Mouse (Mus musculus) liver, embryonic 12.5 days (tissue): ENCODE data around the gene Fbxo46. TPM values are rescaled to one million over a fixed set of nuclear protein-coding genes. Genes with fewer than 3 reads are reported as not detected.
A peak's percentile ranks its signal among the peaks of the same experiment; 100 is the strongest.
"Not testable (repeated sequence)": the region's sequence is repeated elsewhere in the genome, so short reads cannot be mapped to it uniquely, and the experiment has no call there.

Source experiments
- ATAC-seq: fragments of 200-750 bp; cut with Nextera tagmentation; 2 replicates; pipeline ENCODE4 v1.8.0; 2017; ENCODE audit warnings: moderate number of reproducible peaks, mild to moderate bottlenecking, moderate library complexity
- H3K27ac ChIP-seq: fragments of 300-500 bp; sonication (generic); 2 replicates; pipeline ENCODE4 v1.5.1; 2016; ENCODE audit warnings: mild to moderate bottlenecking
- H3K27me3 ChIP-seq: fragments of 300-500 bp; sonication (generic); replicated peaks from 2 replicates; pipeline ENCODE4 v1.6.1; 2016; ENCODE audit warnings: mild to moderate bottlenecking, moderate library complexity
- H3K36me3 ChIP-seq: fragments of 300-500 bp; sonication (generic); 2 replicates; pipeline ENCODE4 v1.6.1; 2016; ENCODE audit warnings: mild to moderate bottlenecking, moderate library complexity
- H3K4me1 ChIP-seq: fragments of 300-500 bp; sonication (generic); 2 replicates; pipeline ENCODE4 v1.6.1; 2016
- H3K4me2 ChIP-seq: fragments of 300-500 bp; sonication (generic); 2 replicates; pipeline ENCODE4 v1.6.1; 2016; ENCODE audit warnings: mild to moderate bottlenecking, moderate library complexity
- H3K4me3 ChIP-seq: fragments of 300-500 bp; sonication (generic); 2 replicates; pipeline ENCODE4 v1.5.1; 2016; ENCODE audit warnings: mild to moderate bottlenecking, moderate library complexity
- H3K9ac ChIP-seq: fragments of 300-500 bp; sonication (generic); 2 replicates; pipeline ENCODE4 v1.6.1; 2016; ENCODE audit warnings: mild to moderate bottlenecking, moderate library complexity
- H3K9me3 ChIP-seq: fragments of 300-500 bp; sonication (generic); replicated peaks from 2 replicates; pipeline ENCODE4 v1.6.1; 2016; ENCODE audit warnings: mild to moderate bottlenecking, moderate library complexity
- WGBS: fragments of 180-500 bp; shearing (Covaris S2); methylation state at CpG from one replicate; pipeline ENCODE4 v1.1.7; 2016; ENCODE audit not compliant: insufficient replicate concordance; 5-methylcytosine and 5-hydroxymethylcytosine counted together
- polyA plus RNA-seq: library from polyadenylated mRNA; unstranded; fragments of >200 nt; fragmentation: Nextera tagmentation; extraction: Ambion mirVana; gene quantifications from 2 replicates; pipeline ENCODE4 v1.2.1, GENCODE M21; 2016

Gene Fbxo46
- polyA plus RNA-seq, 1 experiment from 2014 or later = 10.1 TPM

- Histone ChIP-seq H3K9ac (no peak overlapping the region), H3K4me1 (peaks cover 29% of the 10 kb centered on the region), H3K36me3 (peaks cover 14% of the 10 kb centered on the region), H3K27ac (no peak overlapping the region), H3K4me3 (no peak overlapping the region), H3K9me3 (no peaks in the 10 kb centered on the region), H3K27me3 (peaks cover 12% of the 10 kb centered on the region; the same call in 1 of the 2 replicates), H3K4me2 (no peak overlapping the region)
- 71% methylated on average over 10 of the region's 10 CpGs for WGBS
- no peak for ATAC-seq
Observed at GRCm38 (mm10) chr7:19146793-19147192, 27.1 kb downstream of the Fbxo46 start.

- peak overlapping the region; percentile 74; the same call in 1 of the 2 replicates for H3K9ac ChIP-seq
- peaks cover 22% of the 10 kb centered on the region for H3K36me3 ChIP-seq
- no peak for ATAC-seq
- 0 out of 2 replicates have a peak overlapping the region, but pooled peaks have one; percentile 77 for H3K4me3 ChIP-seq
- 37% methylated on average over 6 of the region's 6 CpGs for WGBS
- peaks cover 29% of the 10 kb centered on the region for H3K4me1 ChIP-seq
- H3K27me3 ChIP-seq = peaks cover 12% of the 10 kb centered on the region; the same call in 1 of the 2 replicates
- no peak overlapping the region for H3K27ac ChIP-seq
- H3K9me3 ChIP-seq = no peaks in the 10 kb centered on the region
- H3K4me2 ChIP-seq = peak overlapping the region; percentile 91
Observed at GRCm38 (mm10) chr7:19147497-19148045, 27.9 kb downstream of the Fbxo46 start.

- Histone ChIP-seq H3K9ac (peak overlapping the region; percentile 74), H3K9me3 (no peaks in the 10 kb centered on the region), H3K4me3 (peak overlapping the region; percentile 77), H3K27ac (peak overlapping the region; percentile 84), H3K4me1 (peaks cover 29% of the 10 kb centered on the region), H3K4me2 (peak overlapping the region; percentile 91), H3K36me3 (peaks cover 29% of the 10 kb centered on the region), H3K27me3 (peaks cover 12% of the 10 kb centered on the region; the same call in 1 of the 2 replicates)
- no peak for ATAC-seq
- WGBS = 11% methylated on average over 20 of the region's 20 CpGs
Observed at GRCm38 (mm10) chr7:19148180-19148874, 28.7 kb downstream of the Fbxo46 start.

- peaks cover 36% of the 10 kb centered on the region for H3K36me3 ChIP-seq
- H3K27me3 ChIP-seq = peaks cover 12% of the 10 kb centered on the region; the same call in 1 of the 2 replicates
- H3K4me2 ChIP-seq = peak within 1 kb of the TSS; percentile 91
- ATAC-seq = peak; percentile 96
- WGBS = under 1% methylated on average over 43 of the region's 43 CpGs
- peak within 1 kb of the TSS; percentile 81 for H3K9ac ChIP-seq
- H3K9me3 ChIP-seq = no peaks in the 10 kb centered on the region
- peak within 1 kb of the TSS; percentile 77 for H3K4me3 ChIP-seq
- H3K4me1 ChIP-seq = peaks cover 29% of the 10 kb centered on the region
- peak within 1 kb of the TSS; percentile 84 for H3K27ac ChIP-seq
Observed at GRCm38 (mm10) chr7:19148875-19149541, 29.3 kb downstream of the Fbxo46 start, which contains the start of gene Qpctl. TSS of gene Qpctl (minus strand) at chr7:19149291.

- whole genome bisulfite sequencing = under 1% methylated on average over 24 of the region's 24 CpGs
- ATAC-seq = peak; percentile 85
- peaks cover 12% of the 10 kb centered on the region; the same call in 1 of the 2 replicates for H3K27me3 ChIP-seq
- peak within 1 kb of the TSS; percentile 91 for H3K4me2 ChIP-seq
- peak within 1 kb of the TSS; percentile 81 for H3K9ac ChIP-seq
- no peaks in the 10 kb centered on the region for H3K9me3 ChIP-seq
- peak within 1 kb of the TSS; percentile 77 for H3K4me3 ChIP-seq
- H3K36me3 ChIP-seq = peaks cover 42% of the 10 kb centered on the region
- H3K4me1 ChIP-seq = peaks cover 29% of the 10 kb centered on the region
- peak within 1 kb of the TSS; percentile 84 for H3K27ac ChIP-seq
Observed at GRCm38 (mm10) chr7:19149626-19150025, 30.0 kb downstream of the Fbxo46 start, which contains the start of gene Snrpd2. TSS of gene Snrpd2 (plus strand) at chr7:19149722.

- H3K4me3 ChIP-seq = peak overlapping the region; percentile 77
Observed at GRCm38 (mm10) chr7:19151121-19151520, 31.5 kb downstream of the Fbxo46 start.

GRCm38 (mm10) chr7:19154796-19155195 is 35.1 kb downstream of the Fbxo46 start:
- Histone ChIP-seq H3K4me3 (no peak overlapping the region), H3K27ac (no peak overlapping the region), H3K9me3 (no peaks in the 10 kb centered on the region), H3K9ac (no peak overlapping the region), H3K4me2 (no peak overlapping the region), H3K36me3 (peaks cover 47% of the 10 kb centered on the region), H3K27me3 (peaks cover 14% of the 10 kb centered on the region), H3K4me1 (peaks cover 23% of the 10 kb centered on the region)
- ATAC-seq = no peak
- WGBS = 85% methylated on average over 8 of the region's 8 CpGs

More at GRCm38 (mm10) chr7:19151121-19151520, 31.5 kb downstream of the Fbxo46 start:
- Histone ChIP-seq H3K4me2 (peak overlapping the region; percentile 91), H3K36me3 (peaks cover 51% of the 10 kb centered on the region), H3K27me3 (peaks cover 12% of the 10 kb centered on the region; the same call in 1 of the 2 replicates), H3K4me1 (peaks cover 29% of the 10 kb centered on the region), H3K9ac (peak overlapping the region; percentile 81; the same call in 1 of the 2 replicates)
- H3K9me3 ChIP-seq, H3K27ac ChIP-seq, ATAC-seq: not testable (repeated sequence)
- 85% methylated on average over 10 of the region's 10 CpGs for WGBS

- no peak for ATAC-seq
- WGBS = 62% methylated on average over 13 of the region's 13 CpGs
- no peak overlapping the region for H3K4me2 ChIP-seq
- H3K4me3 ChIP-seq = no peak overlapping the region
- H3K27ac ChIP-seq = no peak overlapping the region
- H3K9ac ChIP-seq = no peak overlapping the region
- H3K36me3 ChIP-seq = peaks cover 45% of the 10 kb centered on the region
- no peaks in the 10 kb centered on the region for H3K9me3 ChIP-seq
- H3K4me1 ChIP-seq = peaks cover 26% of the 10 kb centered on the region
- H3K27me3 ChIP-seq = peaks cover 25% of the 10 kb centered on the region
Observed at GRCm38 (mm10) chr7:19155825-19156475, 36.3 kb downstream of the Fbxo46 start.

- Histone ChIP-seq H3K4me2 (peak overlapping the region; percentile 50), H3K36me3 (peaks cover 32% of the 10 kb centered on the region), H3K9ac (no peak overlapping the region), H3K4me3 (0 out of 2 replicates have a peak overlapping the region, but pooled peaks have one; percentile 18), H3K9me3 (no peaks in the 10 kb centered on the region), H3K27ac (no peak overlapping the region), H3K4me1 (peaks cover 23% of the 10 kb centered on the region), H3K27me3 (peaks cover 34% of the 10 kb centered on the region)
- peak; percentile 67 for ATAC-seq
- 4% methylated on average over 30 of the region's 30 CpGs for WGBS
Observed at GRCm38 (mm10) chr7:19157160-19157800, 37.6 kb downstream of the Fbxo46 start.

- WGBS = 63% methylated on average over 11 of the region's 11 CpGs
- H3K4me1 ChIP-seq = peaks cover 25% of the 10 kb centered on the region
- peaks cover 19% of the 10 kb centered on the region for H3K36me3 ChIP-seq
Observed at GRCm38 (mm10) chr7:19158601-19159000, 38.9 kb downstream of the Fbxo46 start.

GRCm38 (mm10) chr7:19159411-19159810 is 39.8 kb downstream of the Fbxo46 start:
- H3K4me2 ChIP-seq = peak overlapping the region; percentile 74
- H3K27ac ChIP-seq = no peak overlapping the region
- 19% methylated on average over 18 of the region's 18 CpGs for WGBS
- H3K36me3 ChIP-seq = peaks cover 11% of the 10 kb centered on the region
- H3K27me3 ChIP-seq = peaks cover 56% of the 10 kb centered on the region
- no peak overlapping the region for H3K4me3 ChIP-seq
- ATAC-seq = no peak
- no peak overlapping the region for H3K9ac ChIP-seq
- peaks cover 33% of the 10 kb centered on the region for H3K4me1 ChIP-seq
- no peaks in the 10 kb centered on the region for H3K9me3 ChIP-seq

More at GRCm38 (mm10) chr7:19158601-19159000, 38.9 kb downstream of the Fbxo46 start:
- Histone ChIP-seq H3K4me2 (no peak overlapping the region), H3K27me3 (peaks cover 48% of the 10 kb centered on the region), H3K9ac (no peak overlapping the region), H3K27ac (no peak overlapping the region), H3K4me3 (no peak overlapping the region), H3K9me3 (no peaks in the 10 kb centered on the region)
- no peak for ATAC-seq
